In the genomic region with DNA sequence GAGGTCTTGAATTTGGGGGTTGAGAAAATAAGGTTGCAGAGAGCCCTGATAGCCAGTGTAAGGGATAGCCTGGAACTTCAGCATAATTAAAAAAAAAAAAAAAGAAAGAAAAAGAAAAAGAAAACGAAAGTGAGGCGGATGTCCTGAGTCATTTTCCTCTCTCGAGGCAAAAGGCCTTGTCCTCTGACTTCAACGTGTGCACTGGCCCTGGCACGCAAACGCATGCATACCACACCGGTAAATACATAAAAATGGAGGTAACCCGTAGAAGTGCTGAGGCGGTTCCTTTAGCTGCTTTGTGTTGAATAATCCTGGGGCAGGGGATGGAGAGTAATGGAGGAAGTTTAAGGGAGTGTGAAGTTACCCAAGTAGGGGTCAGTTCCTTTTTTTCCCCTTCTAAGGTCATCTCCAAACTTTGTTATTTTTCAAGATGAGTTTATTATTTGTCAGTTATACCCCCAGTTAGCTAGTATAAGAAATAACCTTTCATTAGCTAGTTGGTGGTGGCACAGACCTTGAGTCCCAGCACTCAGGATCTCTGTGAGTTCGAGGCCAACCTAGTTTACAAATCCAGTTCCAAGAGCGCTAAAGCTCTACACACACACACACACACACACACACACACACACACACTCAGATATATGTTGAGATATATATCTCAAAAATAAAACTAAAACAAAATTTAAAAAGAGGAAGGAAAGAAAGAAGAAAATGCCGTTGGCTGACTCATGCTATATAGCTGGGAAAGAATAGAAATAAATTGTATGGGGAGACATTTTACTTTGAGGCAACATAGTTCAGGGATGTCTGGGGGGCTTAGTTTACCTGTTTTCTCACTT, we compare ENCODE assay signal across 8 mouse cellular contexts. TPM values are rescaled to one million over a fixed set of nuclear protein-coding genes. Genes with fewer than 3 reads are reported as not detected.
DNase-seq lines count a peak whose midpoint lies in the region; ATAC-seq lines count a peak whose summit lies in the region.

No protein-coding gene starts in this region.

- no peaks in the 10 kb centered on the region for H3K36me3 ChIP-seq in kidney, embryonic 16.5 days (ENCODE audit: insufficient read depth, low read length)
- no peaks in the 10 kb centered on the region for H3K36me3 ChIP-seq in embryonic facial prominence, embryonic 11.5 days (replicated peaks; ENCODE audit: control insufficient read depth, insufficient read depth, low read depth, low read length)

- no peaks in the 10 kb centered on the region for H3K27me3 ChIP-seq in kidney, embryonic 16.5 days (ENCODE audit: insufficient read depth, low read length)
- peaks cover 6% of the 10 kb centered on the region; the same call in 1 of the 2 replicates for H3K27me3 ChIP-seq in embryonic facial prominence, embryonic 11.5 days (ENCODE audit: control insufficient read depth, insufficient read depth, low read length)

- peak overlapping the region; percentile 95 for H3K4me2 ChIP-seq in kidney, embryonic 16.5 days (replicated peaks; ENCODE audit: low read depth, low read length)
- H3K4me2 ChIP-seq in embryonic facial prominence, embryonic 11.5 days (ENCODE audit: low read depth, low read length), result peak overlapping the region; percentile 66

- peaks cover 8% of the 10 kb centered on the region for H3K4me1 ChIP-seq in kidney, embryonic 16.5 days (ENCODE audit: insufficient read depth, low read length)
- H3K4me1 ChIP-seq in embryonic facial prominence, embryonic 11.5 days (ENCODE audit: control insufficient read depth, insufficient read depth, low read length), result 0 out of 2 replicates have a peak, but pooled peaks cover 2% of the 10 kb centered on the region

- no peaks in the 10 kb centered on the region for H3K9me3 ChIP-seq in kidney, embryonic 16.5 days (ENCODE audit: low read length)
- H3K9me3 ChIP-seq in embryonic facial prominence, embryonic 11.5 days (replicated peaks; ENCODE audit: control insufficient read depth, low read length), result no peaks in the 10 kb centered on the region

- H3K9ac ChIP-seq in kidney, embryonic 16.5 days (replicated peaks; ENCODE audit: low read length), result no peak overlapping the region
- no peak overlapping the region for H3K9ac ChIP-seq in embryonic facial prominence, embryonic 11.5 days (replicated peaks; ENCODE audit: low read length)

- peak overlapping the region; percentile 58 for H3K4me3 ChIP-seq in kidney, embryonic 16.5 days (ENCODE audit: low read length)
- H3K4me3 ChIP-seq in embryonic facial prominence, embryonic 11.5 days (ENCODE audit: low read depth, low read length), result no peak overlapping the region

- no peak overlapping the region for H3K27ac ChIP-seq in kidney, embryonic 16.5 days (ENCODE audit: low read length)
- H3K27ac ChIP-seq in embryonic facial prominence, embryonic 11.5 days (replicated peaks; ENCODE audit: low read depth, low read length), result no peak overlapping the region

- no peak for ATAC-seq in kidney, embryonic 16.5 days (ENCODE audit: low FRiP score, low TSS enrichment)
- no peak for ATAC-seq in embryonic facial prominence, embryonic 11.5 days (replicated peaks; ENCODE audit: insufficient number of reproducible peaks, low FRiP score, low TSS enrichment, low read depth)

- DNase-seq in kidney, postnatal 14 days, result no peak
- DNase-seq in embryonic facial prominence, embryonic 11.5 days (ENCODE audit: low spot score), result no peak
- peak; percentile 28 for DNase-seq in large intestine, adult 2 months (ENCODE audit: low read depth, low spot score)
- DNase-seq in monocyte, adult 2 months (ENCODE audit: low read depth in 1 of 2, low spot score in 2 of 2), result peak; percentile 8 to 21
- no peak for DNase-seq in yolk sac, embryonic 10.5 days (ENCODE audit: low spot score)
- DNase-seq in frontal cortex, postnatal 14 days (ENCODE audit: low spot score in 2 of 2), result no peak
- no peak for DNase-seq in layer of hippocampus, adult 18-20 months (ENCODE audit: low spot score in 2 of 2)

- 37% methylated on average over 12 of the region's 12 CpGs for WGBS in kidney, embryonic 16.5 days
- WGBS in embryonic facial prominence, embryonic 11.5 days, result 44% methylated on average over 12 of the region's 12 CpGs
- 30% methylated on average over 12 of the region's 12 CpGs for WGBS in large intestine, adult 2 months

RNA-seq across cellular contexts. Expression of a gene that starts 0.6 kb away (rescaled TPM):
- 1.8 and 2.5 TPM in 2 replicates for polyA plus RNA-seq in kidney, embryonic 16.5 days (2015; fragmentation: Nextera tagmentation; extraction: Ambion mirVana)
- polyA plus RNA-seq in embryonic facial prominence, embryonic 11.5 days (2014; fragmentation: Nextera tagmentation; extraction: Ambion mirVana), result 0.14 and 0.82 TPM in 2 replicates
- 3.8 and 5.4 TPM in 2 replicates for polyA plus RNA-seq in large intestine, adult 2 months (2012; rRNA removed)
- under 1 TPM; 0.20 TPM for total RNA-seq in layer of hippocampus, adult 18-20 months (2021)

RNA-seq across cellular contexts. Expression of a gene that starts 38.6 kb away (rescaled TPM):
- 71.9 and 74.9 TPM in 2 replicates for polyA plus RNA-seq in kidney, embryonic 16.5 days (2015; fragmentation: Nextera tagmentation; extraction: Ambion mirVana)
- 95.7 and 96.7 TPM in 2 replicates for polyA plus RNA-seq in embryonic facial prominence, embryonic 11.5 days (2014; fragmentation: Nextera tagmentation; extraction: Ambion mirVana)
- 13.5 and 19.7 TPM in 2 replicates for polyA plus RNA-seq in large intestine, adult 2 months (2012; rRNA removed)
- total RNA-seq in layer of hippocampus, adult 18-20 months (2021), result 10 to 100 TPM; 24.2 to 25.0 TPM

RNA-seq across cellular contexts. Expression of a gene that starts 55.0 kb away (rescaled TPM):
- polyA plus RNA-seq in kidney, embryonic 16.5 days (2015; fragmentation: Nextera tagmentation; extraction: Ambion mirVana), result 1.7 and 1.8 TPM in 2 replicates
- not detected in 2 replicates for polyA plus RNA-seq in embryonic facial prominence, embryonic 11.5 days (2014; fragmentation: Nextera tagmentation; extraction: Ambion mirVana)
- polyA plus RNA-seq in large intestine, adult 2 months (2012; rRNA removed), result 0.18 and 1.0 TPM in 2 replicates
- 10 to 100 TPM; 22.8 to 25.6 TPM for total RNA-seq in layer of hippocampus, adult 18-20 months (2021)

Comparison
In these comparisons a context has a peak if more than half of its experiments do, and no peak if none do; other contexts are left out.
1. DNase-seq: peak in large intestine, adult 2 months (single experiment) and monocyte, adult 2 months (2 of 2); none in kidney, postnatal 14 days (single experiment), embryonic facial prominence, embryonic 11.5 days (single experiment), yolk sac, embryonic 10.5 days (single experiment), frontal cortex, postnatal 14 days (0 of 2) and layer of hippocampus, adult 18-20 months (0 of 2).